In the genomic region with DNA sequence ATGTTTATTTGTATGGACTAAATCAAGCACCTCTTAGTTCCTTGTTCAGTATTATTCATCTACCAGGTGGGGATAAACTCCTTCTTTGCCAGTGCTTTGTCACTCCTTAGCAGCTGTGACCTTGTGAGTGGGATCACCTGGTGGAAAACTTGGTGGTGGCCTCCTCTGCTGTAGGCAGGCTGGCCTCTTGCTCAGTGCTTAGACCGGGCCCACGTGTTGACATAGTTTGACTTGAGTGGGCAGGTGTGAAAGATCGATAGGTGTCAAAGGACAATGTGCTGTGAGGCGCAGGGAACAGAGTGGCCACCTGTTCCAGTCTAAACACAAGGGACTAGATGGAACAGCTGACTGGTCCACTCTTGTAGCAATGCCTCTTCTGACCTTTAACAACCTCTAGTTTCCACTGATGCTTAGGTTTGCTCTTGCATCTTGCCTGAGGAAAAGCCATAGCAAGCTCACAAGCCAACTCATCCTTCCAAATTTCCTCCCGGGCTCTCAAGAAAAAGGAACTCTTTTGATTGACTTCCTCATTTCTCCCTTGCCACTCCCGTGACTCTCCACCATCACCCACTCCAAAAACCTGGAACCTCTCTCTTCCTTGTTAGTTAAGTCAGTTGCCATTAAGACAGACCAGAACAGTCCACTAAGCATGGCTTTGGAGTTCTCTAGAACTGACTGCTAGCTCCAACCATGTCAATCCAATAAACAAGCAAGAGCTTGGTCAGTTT, we compare ENCODE assay signal across 19 mouse cellular contexts. TPM values are rescaled to one million over a fixed set of nuclear protein-coding genes. Genes with fewer than 3 reads are reported as not detected.
DNase-seq lines count a peak whose midpoint lies in the region; ATAC-seq and TF ChIP-seq lines count a peak whose summit lies in the region.
"Had no signal": no experiment of that assay in that cellular context is flagged by ENCODE, and none has a peak within 500 bp of the region (broad histone marks: within the 10 kb centered on the region; RNA-seq: fewer than 3 reads in every experiment).

No protein-coding gene starts in this region.

- DNase-seq in intestine, embryonic 14.5 days (ENCODE audit: low spot score): no peak
- no peak for DNase-seq in stomach, postnatal 0 days (ENCODE audit: low spot score)
- no peak for DNase-seq in lung, postnatal 36 days
- no peak for DNase-seq in adrenal gland, adult 8-10 months
- DNase-seq: cerebellum, adult 2 months; gastrocnemius, postnatal 25 days; heart, postnatal 36 days; kidney, postnatal 36 days; lung, embryonic 14.5 days; thymus, postnatal 14 days had no signal

- no peak for TF ChIP-seq EP300 in stomach, postnatal 0 days (optimal IDR thresholded peaks at IDR 0.05)

- no peak overlapping the region for H3K4me2 ChIP-seq in intestine, embryonic 14.5 days (ENCODE audit: low read length)
- no peak overlapping the region for H3K4me2 ChIP-seq in intestine, embryonic 15.5 days (replicated peaks)
- H3K4me2 ChIP-seq in stomach, embryonic 14.5 days (replicated peaks; ENCODE audit: low read depth, low read length): no peak overlapping the region
- H3K4me2 ChIP-seq in stomach, postnatal 0 days (replicated peaks; ENCODE audit: low read depth): no peak overlapping the region
- H3K4me2 ChIP-seq: hindbrain, embryonic 14.5 days; limb, embryonic 15.5 days; lung, embryonic 14.5 days had no signal

- no peaks in the 10 kb centered on the region for H3K9me3 ChIP-seq in intestine, embryonic 14.5 days (ENCODE audit: control insufficient read depth, low read length)
- H3K9me3 ChIP-seq in intestine, embryonic 15.5 days: no peaks in the 10 kb centered on the region
- no peaks in the 10 kb centered on the region for H3K9me3 ChIP-seq in stomach, embryonic 14.5 days (ENCODE audit: control insufficient read depth, low read depth, low read length)
- no peaks in the 10 kb centered on the region for H3K9me3 ChIP-seq in stomach, postnatal 0 days (ENCODE audit: control insufficient read depth, low read length)
- H3K9me3 ChIP-seq: forebrain, embryonic 10.5 days; limb, embryonic 15.5 days; midbrain, embryonic 10.5 days had no signal

- WGBS in intestine, embryonic 14.5 days: 88% methylated on average over 6 of the region's 6 CpGs
- WGBS in intestine, embryonic 15.5 days: 85% methylated on average over 6 of the region's 6 CpGs
- WGBS in stomach, embryonic 14.5 days: 81% methylated on average over 6 of the region's 6 CpGs
- 79% methylated on average over 6 of the region's 6 CpGs for WGBS in stomach, postnatal 0 days

- TF ChIP-seq CTCF in stomach, postnatal 0 days (IDR thresholded peaks at IDR 0.05; ENCODE audit: low read depth): no peak

- no peak for ATAC-seq in intestine, embryonic 14.5 days (replicated peaks; ENCODE audit: low FRiP score, low TSS enrichment, low read depth)
- ATAC-seq in intestine, embryonic 15.5 days: no peak
- no peak for ATAC-seq in stomach, embryonic 14.5 days (ENCODE audit: insufficient number of reproducible peaks, insufficient read depth, low FRiP score, low read depth)
- ATAC-seq in stomach, postnatal 0 days (ENCODE audit: low FRiP score, low TSS enrichment): no peak
- peak; percentile 76 for ATAC-seq in megakaryocyte, adult 5-6 weeks (ENCODE audit: poor library complexity, severe bottlenecking)
- ATAC-seq: forebrain, embryonic 16.5 days; inflammation-experienced regulatory T-cells, adult 6 months had no signal

- no peak overlapping the region for H3K4me3 ChIP-seq in intestine, embryonic 14.5 days (ENCODE audit: low read depth, low read length)
- no peak overlapping the region for H3K4me3 ChIP-seq in intestine, embryonic 15.5 days (replicated peaks)
- no peak overlapping the region for H3K4me3 ChIP-seq in stomach, embryonic 14.5 days (ENCODE audit: low read depth, low read length)
- H3K4me3 ChIP-seq in stomach, postnatal 0 days (ENCODE audit: low read depth, low read length): no peak overlapping the region
- H3K4me3 ChIP-seq: forebrain, embryonic 10.5 days; limb, embryonic 15.5 days; midbrain, embryonic 10.5 days had no signal

- peak overlapping the region; percentile 17; the same call in 1 of the 2 replicates for H3K27ac ChIP-seq in intestine, embryonic 14.5 days (ENCODE audit: low read depth)
- H3K27ac ChIP-seq in intestine, embryonic 15.5 days: no peak overlapping the region
- H3K27ac ChIP-seq in stomach, embryonic 14.5 days (ENCODE audit: low read length): peak overlapping the region; percentile 29; the same call in 1 of the 2 replicates
- no peak overlapping the region for H3K27ac ChIP-seq in stomach, postnatal 0 days (replicated peaks)
- H3K27ac ChIP-seq: forebrain, embryonic 10.5 days; hindbrain, embryonic 14.5 days; limb, embryonic 15.5 days; midbrain, embryonic 10.5 days had no signal

- H3K9ac ChIP-seq in intestine, embryonic 14.5 days (ENCODE audit: low read length): no peak overlapping the region
- H3K9ac ChIP-seq in intestine, embryonic 15.5 days: no peak overlapping the region
- H3K9ac ChIP-seq in stomach, embryonic 14.5 days (replicated peaks; ENCODE audit: low read depth, low read length): no peak overlapping the region
- no peak overlapping the region for H3K9ac ChIP-seq in stomach, postnatal 0 days (ENCODE audit: low read length)
- H3K9ac ChIP-seq: hindbrain, embryonic 14.5 days; limb, embryonic 15.5 days; lung, embryonic 14.5 days had no signal

- H3K4me1 ChIP-seq in intestine, embryonic 14.5 days (replicated peaks; ENCODE audit: control insufficient read depth, insufficient read depth, low read length): peaks cover 12% of the 10 kb centered on the region
- peaks cover 3% of the 10 kb centered on the region; the same call in 1 of the 2 replicates for H3K4me1 ChIP-seq in intestine, embryonic 15.5 days (replicated peaks)
- peaks cover 11% of the 10 kb centered on the region; the same call in 1 of the 2 replicates for H3K4me1 ChIP-seq in stomach, embryonic 14.5 days (ENCODE audit: control insufficient read depth, insufficient read depth, low read length)
- no peaks in the 10 kb centered on the region; the same call in 1 of the 2 replicates for H3K4me1 ChIP-seq in stomach, postnatal 0 days (replicated peaks; ENCODE audit: control insufficient read depth, insufficient read depth)
- H3K4me1 ChIP-seq: forebrain, embryonic 10.5 days; limb, embryonic 15.5 days; midbrain, embryonic 10.5 days had no signal

- no peaks in the 10 kb centered on the region for H3K36me3 ChIP-seq in intestine, embryonic 14.5 days (ENCODE audit: control insufficient read depth, insufficient read depth, low read length)
- H3K36me3 ChIP-seq in intestine, embryonic 15.5 days: no peaks in the 10 kb centered on the region
- H3K36me3 ChIP-seq in stomach, embryonic 14.5 days (ENCODE audit: control insufficient read depth, insufficient read depth, low read length): no peaks in the 10 kb centered on the region
- H3K36me3 ChIP-seq in stomach, postnatal 0 days (ENCODE audit: control insufficient read depth, insufficient read depth, low read length): no peaks in the 10 kb centered on the region
- H3K36me3 ChIP-seq: forebrain, embryonic 10.5 days; limb, embryonic 15.5 days; midbrain, embryonic 10.5 days had no signal

- H3K27me3 ChIP-seq in intestine, embryonic 14.5 days (replicated peaks; ENCODE audit: control insufficient read depth, insufficient read depth, low read length): no peaks in the 10 kb centered on the region
- no peaks in the 10 kb centered on the region for H3K27me3 ChIP-seq in intestine, embryonic 15.5 days (replicated peaks)
- H3K27me3 ChIP-seq in stomach, embryonic 14.5 days (ENCODE audit: control insufficient read depth, insufficient read depth, low read length): no peaks in the 10 kb centered on the region
- H3K27me3 ChIP-seq in stomach, postnatal 0 days (ENCODE audit: control insufficient read depth, insufficient read depth, low read length): no peaks in the 10 kb centered on the region
- H3K27me3 ChIP-seq: limb, embryonic 15.5 days had no signal

RNA-seq across cellular contexts. Expression of gene Rbpj, which starts 28.9 kb away (rescaled TPM):
- polyA plus RNA-seq in intestine, embryonic 14.5 days (2014; fragmentation: Nextera tagmentation; extraction: Ambion mirVana): 39.3 and 49.1 TPM in 2 replicates
- 24.6 and 27.9 TPM in 2 replicates for polyA plus RNA-seq in intestine, embryonic 15.5 days (2015; fragmentation: Nextera tagmentation; extraction: Ambion mirVana)
- polyA plus RNA-seq in stomach, embryonic 14.5 days (2014; fragmentation: Nextera tagmentation; extraction: Ambion mirVana): 42.4 and 45.4 TPM in 2 replicates
- polyA plus RNA-seq in stomach, postnatal 0 days (2015; fragmentation: Nextera tagmentation; extraction: Ambion mirVana): 12.3 and 12.4 TPM in 2 replicates
- 92.4 and 93.2 TPM in 2 replicates for total RNA-seq in megakaryocyte, adult 5-6 weeks (2015)
- 50.8 and 64.1 TPM in 2 replicates for total RNA-seq in megakaryocyte, adult 5-6 weeks (2017)
- 10 to 100 TPM; 37.6 to 53.7 (median 46.0) TPM for total RNA-seq in adrenal gland, adult 8-10 months (2022)

Comparison
In these comparisons a context has a peak if more than half of its experiments do, and no peak if none do; other contexts are left out.
1. H3K27ac ChIP-seq: peak in intestine, embryonic 14.5 days (single experiment) and stomach, embryonic 14.5 days (single experiment); none in intestine, embryonic 15.5 days (single experiment) and stomach, postnatal 0 days (single experiment).